Mouse (Mus musculus) adrenal gland, postnatal 36 days (tissue): ENCODE measurements around the gene Ssh1. TPM values are rescaled to one million over a fixed set of nuclear protein-coding genes. Genes with fewer than 3 reads are reported as not detected.

Experiments used
- DNase-seq, 2 experiments: peaks; one replicate each; pipeline ENCODE4 v3.0.0; 2021; ENCODE audit warnings: mixed read lengths in 1 of 2
- long read RNA-seq, 2 experiments: library from polyadenylated mRNA; stranded (forward); transcript quantifications; one replicate each; pipeline ENCODE4 v2.0.0; 2021; ENCODE audit warnings: borderline sequencing depth in 2 of 2
- total RNA-seq, 2 experiments: library from RNA; stranded (reverse); gene quantifications; 2 replicates each; pipeline ENCODE4 v1.2.3; 2021

Gene Ssh1
- total RNA-seq, result 10 to 100 TPM; 16.5 to 18.8 TPM
- long read RNA-seq, experiment 1, partial matches to known transcripts, result 1 of 5 reads
- long read RNA-seq, experiment 1, other reads (novel, unspliced or antisense), result 4 of 5 reads
- long read RNA-seq, experiment 2, partial matches to known transcripts, result 1 of 3 reads
- long read RNA-seq, experiment 2, other reads (novel, unspliced or antisense), result 2 of 3 reads

DNA sequence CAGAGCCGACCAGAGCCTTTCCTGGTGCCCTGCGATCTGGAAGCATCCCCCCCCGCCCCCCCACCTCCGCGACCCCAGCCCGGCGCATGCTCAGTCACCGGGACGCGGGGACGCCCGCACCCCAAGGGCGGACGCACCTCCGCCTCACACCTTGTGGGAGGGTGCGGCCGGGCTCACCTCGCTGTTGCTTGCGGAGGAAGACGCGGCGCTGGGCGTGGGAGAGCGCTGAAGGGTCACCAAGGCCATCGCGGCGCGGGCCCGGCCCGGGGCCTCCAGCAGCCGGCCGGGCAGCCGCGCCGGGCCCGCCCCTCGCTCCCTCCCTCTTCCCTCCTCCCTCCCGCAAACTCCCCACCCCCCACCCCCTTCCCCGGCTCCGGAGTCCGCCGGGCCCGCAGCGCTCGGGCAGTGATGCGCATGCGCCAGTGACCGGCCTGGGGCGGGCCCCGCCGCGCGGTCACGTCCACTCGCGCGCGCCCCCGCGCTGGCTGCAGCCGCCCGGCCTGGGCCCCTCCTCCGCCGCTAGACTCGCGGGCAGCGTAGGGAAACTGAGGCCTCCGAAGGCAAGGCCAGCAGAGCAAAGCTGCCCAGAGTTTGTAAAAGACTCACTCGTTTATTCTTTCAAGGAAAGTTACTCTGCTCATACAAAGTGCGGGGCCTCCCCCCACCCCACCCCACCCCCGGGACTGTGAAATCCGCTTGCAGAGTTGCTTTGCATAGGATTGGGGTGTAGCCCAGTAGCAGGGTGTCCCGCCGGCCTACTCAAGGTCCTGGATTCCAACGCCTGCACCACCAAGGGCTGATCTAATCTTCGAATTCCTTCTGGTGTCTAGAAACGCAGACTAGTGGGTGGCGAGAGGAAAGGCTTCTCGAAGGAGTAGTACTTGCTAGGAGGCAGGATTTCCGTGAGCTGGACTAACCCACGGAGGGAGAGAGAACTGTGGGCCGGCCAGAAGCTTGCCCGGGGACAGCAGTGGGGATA lies at the start of gene Ssh1:
Gene Ssh1 (minus strand): TSS at position 408 of the 979 bp plus-strand sequence.
- DNase-seq, result peak; percentile 94 to 97

- peak; percentile 54 to 65 for DNase-seq
Observed at GRCm38 (mm10) chr5:114041327-114041930, 47.7 kb upstream of the Ssh1 start.

DNA sequence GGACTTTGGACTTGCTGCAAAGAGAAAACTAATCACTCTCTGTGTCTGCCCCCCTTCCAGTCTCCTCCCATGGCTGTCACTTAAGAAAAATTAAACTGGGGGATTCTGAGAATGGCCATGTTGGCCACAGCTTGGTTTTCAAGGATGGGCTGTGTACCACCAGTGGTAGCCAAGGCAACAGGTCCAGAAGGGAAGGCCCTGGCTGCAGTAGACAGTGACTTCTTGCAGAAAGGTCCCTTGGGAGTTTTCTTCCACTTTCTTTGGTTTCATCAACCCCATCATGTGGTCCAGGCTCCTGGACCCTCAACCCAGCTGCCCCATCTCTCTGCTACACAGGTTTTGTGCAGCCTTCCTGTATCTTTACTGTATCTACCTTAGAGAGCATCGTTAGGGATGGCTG lies 47.2 kb upstream of the Ssh1 start:
- DNase-seq, result no peak

GRCm38 (mm10) chr5:114040508-114040907 lies 46.8 kb upstream of the Ssh1 start:
- DNase-seq, result no peak

- DNase-seq, result no peak
Observed at GRCm38 (mm10) chr5:114035111-114035510, 41.4 kb upstream of the Ssh1 start.

GRCm38 (mm10) chr5:114034393-114034792 lies 40.7 kb upstream of the Ssh1 start:
- no peak for DNase-seq

- no peak for DNase-seq
Observed at GRCm38 (mm10) chr5:114032161-114032763, 38.6 kb upstream of the Ssh1 start.

GRCm38 (mm10) chr5:114030652-114031051 lies 37.0 kb upstream of the Ssh1 start:
- no peak for DNase-seq

GRCm38 (mm10) chr5:114028111-114028510 lies 34.4 kb upstream of the Ssh1 start:
- peak in 1 of 2 experiments; percentile 18 for DNase-seq

- no peak for DNase-seq
Observed at GRCm38 (mm10) chr5:114027217-114027944, 33.7 kb upstream of the Ssh1 start.

DNA sequence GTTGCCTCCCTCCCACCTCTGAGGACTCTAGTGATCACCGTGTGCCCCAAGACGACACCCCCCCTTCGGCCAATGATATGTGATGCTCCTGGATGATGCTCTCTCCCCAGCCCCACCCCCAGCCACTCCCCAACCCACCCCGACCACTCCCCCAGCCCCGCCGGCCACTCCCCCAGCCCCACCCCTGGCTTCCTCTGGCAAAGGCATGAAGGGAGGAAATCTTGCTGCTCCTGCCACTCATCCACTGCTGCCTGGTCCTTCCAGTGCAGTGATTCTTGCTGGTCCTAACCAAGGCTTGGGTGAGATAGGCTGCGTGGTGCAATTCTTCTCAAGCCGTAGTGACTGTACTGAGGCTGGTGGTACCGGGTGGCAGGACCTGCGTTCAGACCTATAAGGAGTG lies 31.2 kb upstream of the Ssh1 start:
- DNase-seq, result peak in 1 of 2 experiments; percentile 10

DNA sequence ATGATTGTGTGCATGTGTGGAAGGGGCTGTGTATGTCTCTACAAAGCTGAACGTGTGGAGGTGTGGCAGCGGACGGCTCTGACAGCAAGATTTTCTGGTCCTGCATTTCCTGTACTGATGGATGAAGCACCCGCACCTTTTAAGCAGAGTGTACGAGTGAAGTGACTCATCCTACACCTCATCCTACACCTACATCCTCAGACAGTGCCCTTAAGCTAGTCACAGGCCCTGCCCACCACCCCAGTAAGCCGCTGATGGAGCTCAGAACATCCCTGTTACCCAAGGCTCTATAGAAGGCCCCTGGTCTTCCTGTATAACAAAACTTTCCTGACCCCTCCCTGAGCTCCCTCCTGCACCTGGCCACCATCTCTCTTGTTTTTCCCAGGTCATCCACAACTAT lies 30.7 kb upstream of the Ssh1 start:
- DNase-seq, result no peak

GRCm38 (mm10) chr5:114015121-114015520 lies 21.4 kb upstream of the Ssh1 start:
- DNase-seq, result peak; percentile 32 to 53

GRCm38 (mm10) chr5:114009049-114009448 lies 15.4 kb upstream of the Ssh1 start:
- no peak for DNase-seq

DNA sequence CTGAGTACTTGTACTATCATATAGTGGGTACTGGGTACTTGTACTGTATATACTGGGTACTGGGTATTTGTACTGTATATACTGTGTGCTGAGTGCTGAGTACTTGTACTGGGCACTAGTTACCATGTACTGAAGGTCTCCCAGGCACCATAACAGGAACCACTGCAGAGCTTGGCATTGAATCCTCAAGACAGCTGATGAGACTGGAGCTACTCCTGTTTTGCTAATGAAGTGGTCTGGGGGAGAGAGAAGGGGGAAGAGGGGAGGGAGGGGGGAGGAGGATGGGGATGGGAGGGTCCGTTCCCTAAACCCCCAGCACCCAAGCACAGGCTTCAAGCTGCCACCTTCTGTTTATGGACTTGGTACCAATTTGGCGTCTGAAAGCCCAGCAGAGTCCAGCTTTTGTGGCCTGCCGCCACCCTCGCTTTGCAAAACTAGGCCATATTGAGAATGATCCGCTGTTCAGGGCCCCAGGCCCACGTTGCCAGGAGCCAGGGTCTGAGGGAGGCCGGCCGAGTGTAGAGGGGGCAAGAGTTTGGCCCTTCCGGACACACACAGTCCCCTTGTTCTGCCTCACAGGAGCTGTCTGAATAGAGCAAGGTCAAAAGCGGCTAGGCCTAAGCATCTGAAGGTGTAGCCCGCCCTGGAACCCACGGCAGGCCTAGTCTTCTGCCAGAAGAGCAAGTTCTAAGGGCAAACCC lies 14.2 kb upstream of the Ssh1 start:
- DNase-seq, result no peak

- no peak for DNase-seq
Observed at GRCm38 (mm10) chr5:114006974-114007373, 13.3 kb upstream of the Ssh1 start.

DNA sequence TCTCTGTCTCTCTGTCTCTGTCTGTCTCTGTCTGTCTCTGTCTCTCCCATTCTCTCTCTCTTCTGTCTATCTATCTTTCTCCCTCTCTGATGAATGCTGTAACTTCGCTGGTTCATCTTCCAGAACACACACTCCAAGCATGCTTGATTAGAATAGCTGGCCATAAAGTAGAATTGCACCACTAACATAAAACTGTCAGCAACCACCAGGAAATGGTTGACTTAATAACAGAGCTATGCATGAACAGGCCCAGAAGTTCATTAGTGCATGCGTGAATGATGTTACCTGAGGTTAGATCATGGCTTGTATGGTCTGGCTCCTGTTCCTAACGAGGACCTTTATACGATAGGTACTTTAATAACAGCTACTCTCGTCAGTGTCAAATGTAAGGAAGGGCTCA lies 11.4 kb upstream of the Ssh1 start:
- DNase-seq, result no peak

DNA sequence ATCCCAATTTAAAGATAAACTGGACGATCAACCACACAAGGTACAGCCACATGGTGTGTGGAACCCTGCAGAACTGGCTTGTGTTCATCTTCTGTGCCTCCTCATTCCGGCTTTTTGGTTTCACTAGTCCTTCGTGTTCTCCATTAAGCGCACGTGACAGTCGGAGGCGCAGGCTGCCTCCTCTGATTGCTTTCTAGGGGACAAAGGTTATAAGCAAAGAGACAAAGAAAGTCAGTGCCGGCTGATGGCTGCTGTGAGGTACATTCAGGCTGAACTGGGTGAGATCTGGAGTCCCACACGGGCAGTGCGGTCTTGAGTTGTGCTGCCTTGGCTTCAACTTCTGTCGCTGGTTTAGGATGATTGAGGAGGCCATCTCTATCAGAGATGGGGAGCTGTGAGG lies 10.9 kb upstream of the Ssh1 start:
- DNase-seq, result no peak

DNA sequence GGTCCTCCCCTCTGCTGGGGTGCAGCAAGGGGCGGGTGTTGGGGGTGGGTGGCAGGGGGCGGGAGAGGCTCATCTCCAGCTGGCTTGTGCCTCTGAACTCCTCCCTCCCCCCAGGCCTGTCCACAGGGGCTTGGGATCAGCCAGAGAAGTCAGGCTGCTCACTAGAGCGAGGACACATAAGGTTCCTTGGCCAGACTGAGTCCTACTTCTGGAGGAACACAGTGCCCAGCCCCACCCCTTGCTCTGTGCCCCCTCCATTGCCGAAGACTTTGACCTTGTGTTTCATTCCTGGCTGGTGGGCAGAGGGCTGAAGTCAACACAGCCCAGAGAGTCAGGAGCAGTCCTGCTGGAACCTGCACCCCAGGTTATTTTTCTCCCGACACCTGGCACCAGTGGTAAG lies 9.8 kb upstream of the Ssh1 start, which contains the start of gene Dao:
Gene Dao (plus strand): TSS at position 162 of the 400 bp plus-strand sequence.
- DNase-seq, result no peak

DNA sequence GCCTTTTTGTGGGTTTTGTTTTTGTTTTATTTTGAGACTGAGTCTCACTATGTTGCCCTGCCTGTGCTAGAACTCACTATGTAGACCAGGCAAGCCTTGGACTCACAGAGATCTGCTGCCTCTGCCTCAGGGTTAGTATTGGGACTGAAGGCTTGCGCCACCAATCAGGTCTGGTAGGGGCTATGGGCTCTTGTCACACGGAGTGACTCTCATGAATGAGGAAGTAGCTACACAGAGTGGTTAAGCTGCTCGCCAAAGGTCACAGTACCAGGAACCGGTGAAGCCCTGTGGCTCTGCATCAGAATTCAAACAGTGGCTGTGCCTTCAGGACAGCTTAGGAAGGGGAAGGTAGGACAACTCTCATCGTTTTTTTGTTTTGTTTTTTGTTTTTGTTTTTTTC lies 5.7 kb upstream of the Ssh1 start:
- DNase-seq, result no peak

DNA sequence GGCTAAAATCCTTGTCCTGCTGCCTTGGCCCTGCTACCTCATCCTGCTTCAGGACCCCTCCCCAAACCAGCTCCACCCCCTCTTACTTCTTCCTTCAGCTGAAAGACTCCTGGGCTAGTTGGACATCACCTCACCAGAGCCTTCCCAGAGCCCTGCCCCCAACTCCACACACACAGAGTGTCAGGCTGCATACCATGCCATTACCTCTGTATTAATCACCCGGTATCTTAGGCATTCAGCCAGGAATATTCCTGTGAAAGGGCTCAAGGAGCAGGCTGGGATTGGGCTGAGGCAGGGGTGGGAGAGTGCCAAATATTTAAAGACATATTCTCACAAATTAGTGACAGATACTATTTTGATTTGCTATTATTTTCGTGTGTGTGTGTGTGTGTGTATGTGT lies 2.8 kb upstream of the Ssh1 start:
- DNase-seq, result no peak
